Mouse (Mus musculus): ENCODE measurements at regions not wholly inside any gene's neighbourhood (a gene's known extent, or its start where the extent isn't known, plus 50 kb on each side); places are given as distances from the start of the nearest gene placed in this dataset.

- Histone ChIP-seq H3K27ac (ENCODE audit: insufficient read depth, low read length) (no peak overlapping the region), H3K27me3 (ENCODE audit: control insufficient read depth, insufficient read depth, low read length, poor library complexity, severe bottlenecking) (no peaks in the 10 kb centered on the region), H3K9ac (ENCODE audit: low read depth, poor library complexity, severe bottlenecking) (no peak overlapping the region), H3K4me1 (ENCODE audit: control insufficient read depth, insufficient read depth, low read length) (no peaks in the 10 kb centered on the region), H3K9me3 (replicated peaks; ENCODE audit: control insufficient read depth, insufficient read depth, low read length, poor library complexity, severe bottlenecking) (no peaks in the 10 kb centered on the region), H3K4me3 (ENCODE audit: low read depth, low read length) (no peak overlapping the region), H3K36me3 (ENCODE audit: control insufficient read depth, insufficient read depth, low read length, poor library complexity, severe bottlenecking) (no peaks in the 10 kb centered on the region)
- TF ChIP-seq POLR2A (IDR thresholded peaks at IDR 0.05; ENCODE audit: insufficient read depth, low read length) (no peak), CTCF (IDR thresholded peaks at IDR 0.05; ENCODE audit: low read depth, low read length) (no peak), EP300 (IDR thresholded peaks at IDR 0.05; ENCODE audit: insufficient read depth, low read depth, low read length) (no peak)
Observed at GRCm38 (mm10) chr17:87507848-87508247, 61.1 kb upstream of the Calm2 start.

- Histone ChIP-seq H3K36me3 (ENCODE audit: control insufficient read depth, insufficient read depth, low read length, poor library complexity, severe bottlenecking) (no peaks in the 10 kb centered on the region), H3K4me3 (ENCODE audit: low read depth, low read length) (no peak overlapping the region), H3K4me1 (ENCODE audit: control insufficient read depth, insufficient read depth, low read length) (no peaks in the 10 kb centered on the region), H3K27me3 (ENCODE audit: control insufficient read depth, insufficient read depth, low read length, poor library complexity, severe bottlenecking) (no peaks in the 10 kb centered on the region), H3K9me3 (replicated peaks; ENCODE audit: control insufficient read depth, insufficient read depth, low read length, poor library complexity, severe bottlenecking) (no peaks in the 10 kb centered on the region), H3K27ac (ENCODE audit: insufficient read depth, low read length) (no peak overlapping the region), H3K9ac (ENCODE audit: low read depth, poor library complexity, severe bottlenecking) (no peak overlapping the region)
- TF ChIP-seq CTCF (IDR thresholded peaks at IDR 0.05; ENCODE audit: low read depth, low read length) (no peak), EP300 (IDR thresholded peaks at IDR 0.05; ENCODE audit: insufficient read depth, low read depth, low read length) (no peak), POLR2A (IDR thresholded peaks at IDR 0.05; ENCODE audit: insufficient read depth, low read length) (no peak)
Observed at GRCm38 (mm10) chr17:87508582-87509253, 62.0 kb upstream of the Calm2 start.

- TF ChIP-seq CTCF (IDR thresholded peaks at IDR 0.05; ENCODE audit: low read depth, low read length) (no peak), EP300 (IDR thresholded peaks at IDR 0.05; ENCODE audit: insufficient read depth, low read depth, low read length) (no peak), POLR2A (IDR thresholded peaks at IDR 0.05; ENCODE audit: insufficient read depth, low read length) (no peak)
- no peaks in the 10 kb centered on the region for H3K9me3 ChIP-seq (replicated peaks; ENCODE audit: control insufficient read depth, insufficient read depth, low read length, poor library complexity, severe bottlenecking)
- H3K27me3 ChIP-seq (ENCODE audit: control insufficient read depth, insufficient read depth, low read length, poor library complexity, severe bottlenecking), result no peaks in the 10 kb centered on the region
- no peak overlapping the region for H3K4me3 ChIP-seq (ENCODE audit: low read depth, low read length)
- no peaks in the 10 kb centered on the region for H3K36me3 ChIP-seq (ENCODE audit: control insufficient read depth, insufficient read depth, low read length, poor library complexity, severe bottlenecking)
- H3K27ac ChIP-seq (ENCODE audit: insufficient read depth, low read length), result peak overlapping the region; percentile 10; the same call in 1 of the 2 replicates
- H3K4me1 ChIP-seq (ENCODE audit: control insufficient read depth, insufficient read depth, low read length), result no peaks in the 10 kb centered on the region
- H3K9ac ChIP-seq (ENCODE audit: low read depth, poor library complexity, severe bottlenecking), result no peak overlapping the region
Observed at GRCm38 (mm10) chr17:87512000-87512611, 65.4 kb upstream of the Calm2 start.

- H3K27me3 ChIP-seq (ENCODE audit: control insufficient read depth, insufficient read depth, low read length, poor library complexity, severe bottlenecking), result no peaks in the 10 kb centered on the region
- H3K27ac ChIP-seq (ENCODE audit: insufficient read depth, low read length), result 0 out of 2 replicates have a peak overlapping the region, but pooled peaks have one; percentile 5
- no peaks in the 10 kb centered on the region for H3K9me3 ChIP-seq (replicated peaks; ENCODE audit: control insufficient read depth, insufficient read depth, low read length, poor library complexity, severe bottlenecking)
- H3K36me3 ChIP-seq (ENCODE audit: control insufficient read depth, insufficient read depth, low read length, poor library complexity, severe bottlenecking), result no peaks in the 10 kb centered on the region
- no peak overlapping the region for H3K4me3 ChIP-seq (ENCODE audit: low read depth, low read length)
- no peak for TF ChIP-seq CTCF (IDR thresholded peaks at IDR 0.05; ENCODE audit: low read depth, low read length)
- 0 out of 2 replicates have a peak, but pooled peaks have one; percentile 7 for TF ChIP-seq EP300 (IDR thresholded peaks at IDR 0.05; ENCODE audit: insufficient read depth, low read depth, low read length)
- no peak for TF ChIP-seq POLR2A (IDR thresholded peaks at IDR 0.05; ENCODE audit: insufficient read depth, low read length)
- no peaks in the 10 kb centered on the region for H3K4me1 ChIP-seq (ENCODE audit: control insufficient read depth, insufficient read depth, low read length)
- no peak overlapping the region for H3K9ac ChIP-seq (ENCODE audit: low read depth, poor library complexity, severe bottlenecking)
Observed at GRCm38 (mm10) chr17:87513822-87514221, 67.1 kb upstream of the Calm2 start.

- H3K27me3 ChIP-seq (ENCODE audit: control insufficient read depth, insufficient read depth, low read length, poor library complexity, severe bottlenecking), result no peaks in the 10 kb centered on the region
- H3K36me3 ChIP-seq (ENCODE audit: control insufficient read depth, insufficient read depth, low read length, poor library complexity, severe bottlenecking), result no peaks in the 10 kb centered on the region
- no peaks in the 10 kb centered on the region for H3K9me3 ChIP-seq (replicated peaks; ENCODE audit: control insufficient read depth, insufficient read depth, low read length, poor library complexity, severe bottlenecking)
- H3K27ac ChIP-seq (ENCODE audit: insufficient read depth, low read length), result 0 out of 2 replicates have a peak overlapping the region, but pooled peaks have one; percentile 5
- H3K9ac ChIP-seq (ENCODE audit: low read depth, poor library complexity, severe bottlenecking), result no peak overlapping the region
- H3K4me3 ChIP-seq (ENCODE audit: low read depth, low read length), result no peak overlapping the region
- TF ChIP-seq EP300 (IDR thresholded peaks at IDR 0.05; ENCODE audit: insufficient read depth, low read depth, low read length) (0 out of 2 replicates have a peak, but pooled peaks have one; percentile 45), POLR2A (IDR thresholded peaks at IDR 0.05; ENCODE audit: insufficient read depth, low read length) (no peak)
- no peaks in the 10 kb centered on the region for H3K4me1 ChIP-seq (ENCODE audit: control insufficient read depth, insufficient read depth, low read length)
Observed at GRCm38 (mm10) chr17:87514366-87515126, 67.8 kb upstream of the Calm2 start.

Data from ES-Bruce4 (cell line).